Mouse (Mus musculus): ENCODE measurements around the gene Slc44a1. TPM values are rescaled to one million over a fixed set of nuclear protein-coding genes. Genes with fewer than 3 reads are reported as not detected.

Slc44a1 gene
- polyA plus RNA-seq, 1 experiment from 2014 or later = 44.1 TPM

GRCm38 (mm10) chr4:53537101-53537500 is 96.9 kb downstream of the Slc44a1 start:
- no peak for TF ChIP-seq CTCF (IDR thresholded peaks at IDR 0.05; ENCODE audit: low read depth)
- ATAC-seq (replicated peaks; ENCODE audit: low FRiP score, low read depth) = no peak
- Histone ChIP-seq H3K4me1 (replicated peaks; ENCODE audit: insufficient read depth, low read length) (no peaks in the 10 kb centered on the region), H3K9ac (ENCODE audit: low read depth, low read length) (no peak overlapping the region), H3K27ac (no peak overlapping the region), H3K4me2 (ENCODE audit: low read length) (no peak overlapping the region), H3K4me3 (replicated peaks; ENCODE audit: low read depth, low read length) (no peak overlapping the region), H3K36me3 (ENCODE audit: insufficient read depth, low read length) (0 out of 2 replicates have a peak, but pooled peaks cover under 1% of the 10 kb centered on the region), H3K9me3 (replicated peaks; ENCODE audit: low read length) (no peaks in the 10 kb centered on the region), H3K27me3 (ENCODE audit: insufficient read depth, low read length) (no peaks in the 10 kb centered on the region)
- no peak for DNase-seq (ENCODE audit: low spot score)

- 0 out of 2 replicates have a peak, but pooled peaks cover 5% of the 10 kb centered on the region for H3K36me3 ChIP-seq (ENCODE audit: insufficient read depth, low read length)
- no peak overlapping the region for H3K27ac ChIP-seq
- H3K4me1 ChIP-seq (replicated peaks; ENCODE audit: insufficient read depth, low read length) = no peaks in the 10 kb centered on the region
- H3K4me3 ChIP-seq (replicated peaks; ENCODE audit: low read depth, low read length) = no peak overlapping the region
- H3K4me2 ChIP-seq (ENCODE audit: low read length) = no peak overlapping the region
- DNase-seq (ENCODE audit: low spot score) (no peak), ATAC-seq (replicated peaks; ENCODE audit: low FRiP score, low read depth) (no peak)
- no peak overlapping the region for H3K9ac ChIP-seq (ENCODE audit: low read depth, low read length)
- 77% methylated on average over 2 of the region's 2 CpGs for WGBS
- TF ChIP-seq CTCF (IDR thresholded peaks at IDR 0.05; ENCODE audit: low read depth) = no peak
- H3K9me3 ChIP-seq (replicated peaks; ENCODE audit: low read length) = no peaks in the 10 kb centered on the region
- H3K27me3 ChIP-seq (ENCODE audit: insufficient read depth, low read length) = no peaks in the 10 kb centered on the region
Measured at GRCm38 (mm10) chr4:53537539-53537938, 97.3 kb downstream of the Slc44a1 start.

GRCm38 (mm10) chr4:53538600-53538999 is 98.4 kb downstream of the Slc44a1 start:
- Histone ChIP-seq H3K9ac (ENCODE audit: low read depth, low read length) (no peak overlapping the region), H3K4me3 (replicated peaks; ENCODE audit: low read depth, low read length) (no peak overlapping the region), H3K4me1 (replicated peaks; ENCODE audit: insufficient read depth, low read length) (no peaks in the 10 kb centered on the region), H3K4me2 (ENCODE audit: low read length) (no peak overlapping the region), H3K27ac (no peak overlapping the region), H3K27me3 (ENCODE audit: insufficient read depth, low read length) (no peaks in the 10 kb centered on the region), H3K36me3 (ENCODE audit: insufficient read depth, low read length) (0 out of 2 replicates have a peak, but pooled peaks cover 10% of the 10 kb centered on the region), H3K9me3 (replicated peaks; ENCODE audit: low read length) (no peaks in the 10 kb centered on the region)
- TF ChIP-seq CTCF (IDR thresholded peaks at IDR 0.05; ENCODE audit: low read depth) = no peak
- ATAC-seq (replicated peaks; ENCODE audit: low FRiP score, low read depth) (no peak), DNase-seq (ENCODE audit: low spot score) (no peak)
- WGBS = 94% methylated on average over 11 of the region's 11 CpGs

- H3K4me1 ChIP-seq (replicated peaks; ENCODE audit: insufficient read depth, low read length) = no peaks in the 10 kb centered on the region
- no peak overlapping the region for H3K27ac ChIP-seq
- ATAC-seq (replicated peaks; ENCODE audit: low FRiP score, low read depth) = no peak
- H3K9ac ChIP-seq (ENCODE audit: low read depth, low read length) = no peak overlapping the region
- no peaks in the 10 kb centered on the region for H3K9me3 ChIP-seq (replicated peaks; ENCODE audit: low read length)
- 95% methylated on average over 11 of the region's 11 CpGs for WGBS
- no peaks in the 10 kb centered on the region for H3K27me3 ChIP-seq (ENCODE audit: insufficient read depth, low read length)
- no peak for TF ChIP-seq CTCF (IDR thresholded peaks at IDR 0.05; ENCODE audit: low read depth)
- DNase-seq (ENCODE audit: low spot score) = no peak
- 0 out of 2 replicates have a peak, but pooled peaks cover 15% of the 10 kb centered on the region for H3K36me3 ChIP-seq (ENCODE audit: insufficient read depth, low read length)
- H3K4me2 ChIP-seq (ENCODE audit: low read length) = no peak overlapping the region
- H3K4me3 ChIP-seq (replicated peaks; ENCODE audit: low read depth, low read length) = no peak overlapping the region
Measured at GRCm38 (mm10) chr4:53539929-53540328, 99.7 kb downstream of the Slc44a1 start.

- WGBS = 77% methylated on average over 8 of the region's 8 CpGs
- DNase-seq (ENCODE audit: low spot score) = no peak
Measured at GRCm38 (mm10) chr4:53543421-53543820, 103.2 kb downstream of the Slc44a1 start.

GRCm38 (mm10) chr4:53544889-53545288 is 104.7 kb downstream of the Slc44a1 start:
- Histone ChIP-seq H3K4me1 (replicated peaks; ENCODE audit: insufficient read depth, low read length) (no peaks in the 10 kb centered on the region), H3K27ac (no peak overlapping the region), H3K4me2 (ENCODE audit: low read length) (no peak overlapping the region), H3K9me3 (replicated peaks; ENCODE audit: low read length) (no peaks in the 10 kb centered on the region), H3K36me3 (ENCODE audit: insufficient read depth, low read length) (peaks cover 21% of the 10 kb centered on the region; the same call in 1 of the 2 replicates), H3K27me3 (ENCODE audit: insufficient read depth, low read length) (no peaks in the 10 kb centered on the region), H3K9ac (ENCODE audit: low read depth, low read length) (no peak overlapping the region), H3K4me3 (replicated peaks; ENCODE audit: low read depth, low read length) (no peak overlapping the region)
- TF ChIP-seq CTCF (IDR thresholded peaks at IDR 0.05; ENCODE audit: low read depth) = peak; percentile 51; the same call in 1 of the 2 replicates
- 82% methylated on average over 1 of the region's 1 CpGs for WGBS
- DNase-seq (ENCODE audit: low spot score) = no peak
- ATAC-seq (replicated peaks; ENCODE audit: low FRiP score, low read depth) = no peak

More at GRCm38 (mm10) chr4:53543421-53543820, 103.2 kb downstream of the Slc44a1 start:
- ATAC-seq (replicated peaks; ENCODE audit: low FRiP score, low read depth) = no peak
- H3K36me3 ChIP-seq (ENCODE audit: insufficient read depth, low read length) = peaks cover 21% of the 10 kb centered on the region; the same call in 1 of the 2 replicates
- no peak overlapping the region for H3K9ac ChIP-seq (ENCODE audit: low read depth, low read length)
- no peaks in the 10 kb centered on the region for H3K27me3 ChIP-seq (ENCODE audit: insufficient read depth, low read length)
- TF ChIP-seq CTCF (IDR thresholded peaks at IDR 0.05; ENCODE audit: low read depth) = no peak
- H3K4me2 ChIP-seq (ENCODE audit: low read length) = no peak overlapping the region
- H3K4me3 ChIP-seq (replicated peaks; ENCODE audit: low read depth, low read length) = no peak overlapping the region
- H3K27ac ChIP-seq = no peak overlapping the region
- no peaks in the 10 kb centered on the region for H3K9me3 ChIP-seq (replicated peaks; ENCODE audit: low read length)
- no peaks in the 10 kb centered on the region for H3K4me1 ChIP-seq (replicated peaks; ENCODE audit: insufficient read depth, low read length)

- no peak overlapping the region for H3K4me2 ChIP-seq (ENCODE audit: low read length)
- no peak for TF ChIP-seq CTCF (IDR thresholded peaks at IDR 0.05; ENCODE audit: low read depth)
Measured at GRCm38 (mm10) chr4:53547381-53547780, 107.2 kb downstream of the Slc44a1 start.

More at GRCm38 (mm10) chr4:53547381-53547780, 107.2 kb downstream of the Slc44a1 start:
- Histone ChIP-seq H3K27me3 (ENCODE audit: insufficient read depth, low read length) (no peaks in the 10 kb centered on the region), H3K4me3 (replicated peaks; ENCODE audit: low read depth, low read length) (no peak overlapping the region), H3K9ac (ENCODE audit: low read depth, low read length) (no peak overlapping the region), H3K36me3 (ENCODE audit: insufficient read depth, low read length) (peaks cover 18% of the 10 kb centered on the region; the same call in 1 of the 2 replicates), H3K4me1 (replicated peaks; ENCODE audit: insufficient read depth, low read length) (no peaks in the 10 kb centered on the region), H3K9me3 (replicated peaks; ENCODE audit: low read length) (no peaks in the 10 kb centered on the region), H3K27ac (no peak overlapping the region)
- DNase-seq (ENCODE audit: low spot score) (no peak), ATAC-seq (replicated peaks; ENCODE audit: low FRiP score, low read depth) (no peak)
- WGBS = 96% methylated on average over 5 of the region's 5 CpGs
